Mouse (Mus musculus) spleen, postnatal 36 days (tissue): ENCODE data around the gene Psmg4.

Source experiments
- DNase-seq, 2 experiments: peaks; one replicate each; pipeline ENCODE4 v3.0.0; 2022; ENCODE audit warnings: low spot score in 2 of 2, mixed read lengths in 1 of 2

The Psmg4 gene

GRCm38 (mm10) chr13:34148767-34149392 is 13.9 kb upstream of the Psmg4 start:
- no peak for DNase-seq

GRCm38 (mm10) chr13:34149463-34150176 is 13.1 kb upstream of the Psmg4 start:
- no peak for DNase-seq

GRCm38 (mm10) chr13:34150271-34151027 is 12.3 kb upstream of the Psmg4 start:
- DNase-seq: no peak

GRCm38 (mm10) chr13:34151425-34151824 is 11.3 kb upstream of the Psmg4 start:
- no peak for DNase-seq

GRCm38 (mm10) chr13:34152695-34153094 is 10.1 kb upstream of the Psmg4 start:
- no peak for DNase-seq

GRCm38 (mm10) chr13:34153254-34154011 is 9.3 kb upstream of the Psmg4 start:
- DNase-seq: no peak

GRCm38 (mm10) chr13:34154217-34154930 is 8.4 kb upstream of the Psmg4 start:
- peak; percentile 39 to 56 for DNase-seq

GRCm38 (mm10) chr13:34154931-34155272 is 7.9 kb upstream of the Psmg4 start:
- peak; percentile 45 to 61 for DNase-seq

- DNase-seq: no peak
Measured at GRCm38 (mm10) chr13:34156133-34156839, 6.5 kb upstream of the Psmg4 start.

GRCm38 (mm10) chr13:34156840-34157185 is 6.0 kb upstream of the Psmg4 start:
- DNase-seq: no peak

- no peak for DNase-seq
Measured at GRCm38 (mm10) chr13:34157596-34158157, 5.1 kb upstream of the Psmg4 start.

- DNase-seq: no peak
Measured at GRCm38 (mm10) chr13:34159926-34160325, 2.8 kb upstream of the Psmg4 start.

- no peak for DNase-seq
Measured at GRCm38 (mm10) chr13:34163304-34163975, 676 bp downstream of the Psmg4 start.

GRCm38 (mm10) chr13:34174025-34174424 is 11.3 kb downstream of the Psmg4 start:
- no peak for DNase-seq

GRCm38 (mm10) chr13:34181624-34182023 is 18.9 kb downstream of the Psmg4 start:
- DNase-seq: no peak

GRCm38 (mm10) chr13:34185371-34185770 is 22.6 kb downstream of the Psmg4 start:
- no peak for DNase-seq

GRCm38 (mm10) chr13:34187571-34187970 is 24.8 kb downstream of the Psmg4 start:
- DNase-seq: peak; percentile 69 to 73

GRCm38 (mm10) chr13:34192414-34193191 is 29.8 kb downstream of the Psmg4 start:
- no peak for DNase-seq

GRCm38 (mm10) chr13:34193384-34193783 is 30.6 kb downstream of the Psmg4 start:
- DNase-seq: no peak
